Mouse (Mus musculus) heart, embryonic 11.5 days (tissue): ENCODE measurements at regions not wholly inside any gene's neighbourhood (a gene's known extent, or its start where the extent isn't known, plus 50 kb on each side); places are given as distances from the start of the nearest gene placed in this dataset.

Source experiments
- ATAC-seq: fragments of 200-750 bp; cut with Nextera tagmentation; replicated peaks from 2 replicates; pipeline ENCODE4 v1.8.0; 2017; ENCODE audit warnings: moderate library complexity; ENCODE audit not compliant: insufficient number of reproducible peaks, low FRiP score, low TSS enrichment
- H3K27ac ChIP-seq: fragments of 300-500 bp; sonication (generic); 2 replicates; pipeline ENCODE4 v1.5.1; 2014; ENCODE audit warnings: mild to moderate bottlenecking, low read depth, low read length
- H3K27me3 ChIP-seq: fragments of 300-500 bp; sonication (generic); 2 replicates; pipeline ENCODE4 v1.6.1; 2014; ENCODE audit warnings: mild to moderate bottlenecking, low read length, mixed read lengths; ENCODE audit not compliant: control insufficient read depth, insufficient read depth
- H3K36me3 ChIP-seq: fragments of 300-500 bp; sonication (generic); 2 replicates; pipeline ENCODE4 v1.6.1; 2014; ENCODE audit warnings: mild to moderate bottlenecking, low read length, moderate library complexity, mixed read lengths; ENCODE audit not compliant: control insufficient read depth, insufficient read depth
- H3K4me1 ChIP-seq: fragments of 300-500 bp; sonication (generic); 2 replicates; pipeline ENCODE4 v1.6.1; 2014; ENCODE audit warnings: low read length; ENCODE audit not compliant: control insufficient read depth, insufficient read depth
- H3K4me2 ChIP-seq: fragments of 300-500 bp; sonication (generic); 2 replicates; pipeline ENCODE4 v1.6.1; 2014; ENCODE audit warnings: mild to moderate bottlenecking, moderate library complexity
- H3K4me3 ChIP-seq: fragments of 300-500 bp; sonication (generic); 2 replicates; pipeline ENCODE4 v1.5.1; 2014; ENCODE audit warnings: low read depth, low read length
- H3K9ac ChIP-seq: fragments of 300-500 bp; sonication (generic); 2 replicates; pipeline ENCODE4 v1.6.1; 2014; ENCODE audit warnings: mild to moderate bottlenecking, low read depth, low read length, moderate library complexity
- H3K9me3 ChIP-seq: fragments of 300-500 bp; sonication (generic); replicated peaks from 2 replicates; pipeline ENCODE4 v1.6.1; 2016; ENCODE audit warnings: low read length; ENCODE audit not compliant: control insufficient read depth
- WGBS: fragments of 180-500 bp; shearing (Covaris S2); extraction: QIAGEN DNeasy Blood & Tissue Kit; methylation state at CpG from one replicate; pipeline ENCODE4 v1.1.7; 2014; ENCODE audit not compliant: insufficient replicate concordance; 5-methylcytosine and 5-hydroxymethylcytosine counted together

GRCm38 (mm10) chr8:62284378-62285110 lies 161.6 kb upstream of the Anxa10 start:
- Histone ChIP-seq H3K9ac (peak overlapping the region; percentile 43; the same call in 1 of the 2 replicates), H3K27me3 (no peaks in the 10 kb centered on the region), H3K36me3 (no peaks in the 10 kb centered on the region), H3K27ac (peak overlapping the region; percentile 91), H3K4me3 (0 out of 2 replicates have a peak overlapping the region, but pooled peaks have one; percentile 5), H3K4me2 (peak overlapping the region; percentile 45), H3K9me3 (no peaks in the 10 kb centered on the region), H3K4me1 (peaks cover 10% of the 10 kb centered on the region; the same call in 1 of the 2 replicates)
- ATAC-seq = peak; percentile 93
- WGBS = 37% methylated on average over 12 of the region's 12 CpGs

GRCm38 (mm10) chr8:62250551-62250950 lies 127.6 kb upstream of the Anxa10 start:
- no peaks in the 10 kb centered on the region for H3K9me3 ChIP-seq
- ATAC-seq = no peak
- 90% methylated on average over 5 of the region's 6 CpGs for WGBS

More at GRCm38 (mm10) chr8:62250551-62250950, 127.6 kb upstream of the Anxa10 start:
- H3K4me3 ChIP-seq = no peak overlapping the region
- no peaks in the 10 kb centered on the region for H3K36me3 ChIP-seq
- H3K4me1 ChIP-seq = no peaks in the 10 kb centered on the region
- no peak overlapping the region for H3K9ac ChIP-seq
- no peak overlapping the region for H3K4me2 ChIP-seq
- H3K27me3 ChIP-seq = no peaks in the 10 kb centered on the region
- no peak overlapping the region for H3K27ac ChIP-seq
